Mouse (Mus musculus) midbrain, embryonic 14.5 days (tissue): ENCODE data around the gene Shisa8. TPM values are rescaled to one million over a fixed set of nuclear protein-coding genes. Genes with fewer than 3 reads are reported as not detected.
"Not testable (repeated sequence)": the region's sequence is repeated elsewhere in the genome, so short reads cannot be mapped to it uniquely, and the experiment has no call there.

Experiments used
- ATAC-seq: fragments of 200-750 bp; cut with Nextera tagmentation; 2 replicates; pipeline ENCODE4 v1.8.0; 2017; ENCODE audit warnings: moderate number of reproducible peaks, moderate library complexity; ENCODE audit not compliant: low FRiP score, low TSS enrichment
- DNase-seq: peaks from one replicate; pipeline ENCODE4 v3.0.0-alpha.2; 2015
- H3K27ac ChIP-seq: fragments of 300-500 bp; sonication (generic); replicated peaks from 2 replicates; pipeline ENCODE4 v1.5.1; 2014; ENCODE audit warnings: mild to moderate bottlenecking, low read depth, low read length, moderate library complexity
- H3K27me3 ChIP-seq: fragments of 300-500 bp; sonication (generic); 2 replicates; pipeline ENCODE4 v1.6.1; 2014; ENCODE audit warnings: low read length, control low read depth, mixed read lengths; ENCODE audit not compliant: control insufficient read depth, insufficient read depth
- H3K36me3 ChIP-seq: fragments of 300-500 bp; sonication (generic); 2 replicates; pipeline ENCODE4 v1.6.1; 2014; ENCODE audit warnings: low read length, control low read depth; ENCODE audit not compliant: control insufficient read depth, insufficient read depth
- H3K4me1 ChIP-seq: fragments of 300-500 bp; sonication (generic); 2 replicates; pipeline ENCODE4 v1.6.1; 2014; ENCODE audit warnings: mild to moderate bottlenecking, antibody characterized with exemption, low read length, control low read depth; ENCODE audit not compliant: control insufficient read depth, insufficient read depth
- H3K4me2 ChIP-seq: fragments of 300-500 bp; sonication (generic); 2 replicates; pipeline ENCODE4 v1.6.1; 2014; ENCODE audit warnings: mild to moderate bottlenecking, low read length, moderate library complexity
- H3K4me3 ChIP-seq: fragments of 300-500 bp; sonication (generic); replicated peaks from 2 replicates; pipeline ENCODE4 v1.5.1; 2014; ENCODE audit warnings: low read depth, low read length
- H3K9ac ChIP-seq: fragments of 300-500 bp; sonication (generic); replicated peaks from 2 replicates; pipeline ENCODE4 v1.6.1; 2014; ENCODE audit warnings: mild to moderate bottlenecking, low read length, moderate library complexity
- H3K9me3 ChIP-seq: fragments of 300-500 bp; sonication (generic); 2 replicates; pipeline ENCODE4 v1.6.1; 2016; ENCODE audit warnings: low read length, control low read depth, mixed read lengths; ENCODE audit not compliant: control insufficient read depth
- WGBS: fragments of 180-500 bp; shearing (Covaris S2); extraction: QIAGEN DNeasy Blood & Tissue Kit; methylation state at CpG from one replicate; pipeline ENCODE4 v1.1.7; 2014; 5-methylcytosine and 5-hydroxymethylcytosine counted together
- polyA plus RNA-seq: library from polyadenylated mRNA; unstranded; fragments of >200 nt; fragmentation: Nextera tagmentation; extraction: Ambion mirVana; gene quantifications from 2 replicates; pipeline ENCODE4 v1.2.1, GENCODE M21; 2014

Shisa8 gene
- 0.70 and 1.5 TPM in 2 replicates for polyA plus RNA-seq

DNA sequence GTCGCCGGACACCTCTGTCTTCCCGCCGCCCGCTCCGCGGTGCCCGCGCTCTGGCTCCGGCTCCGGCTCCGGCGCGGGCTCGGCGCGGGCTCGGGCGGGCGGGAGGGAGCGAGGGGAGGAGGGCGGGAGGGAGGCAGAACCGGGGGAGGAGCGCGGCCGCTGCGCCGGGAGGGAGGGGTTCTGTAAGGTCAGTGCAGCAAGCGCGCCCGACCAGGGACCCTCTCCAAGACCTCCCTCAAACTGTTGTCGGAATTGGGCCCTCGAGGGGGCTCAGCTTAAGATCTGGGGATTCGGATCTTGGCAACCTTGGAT, at the start of gene Shisa8:
Gene Shisa8 (minus strand): TSS at position 64 of the 312 bp plus-strand sequence.
- H3K36me3 ChIP-seq: no peaks in the 10 kb centered on the region
- H3K9me3 ChIP-seq: no peaks in the 10 kb centered on the region
- H3K27ac ChIP-seq: no peak within 1 kb of the TSS
- H3K4me3 ChIP-seq: peak within 1 kb of the TSS; percentile 40
- peak within 1 kb of the TSS; percentile 46; the same call in 1 of the 2 replicates for H3K9ac ChIP-seq
- 0 out of 2 replicates have a peak, but pooled peaks cover 19% of the 10 kb centered on the region for H3K4me1 ChIP-seq
- peaks cover 67% of the 10 kb centered on the region for H3K27me3 ChIP-seq
- ATAC-seq (no peak), DNase-seq (peak; percentile 51)
- peak within 1 kb of the TSS; percentile 65 for H3K4me2 ChIP-seq
- WGBS: under 1% methylated on average over 34 of the region's 34 CpGs

DNA sequence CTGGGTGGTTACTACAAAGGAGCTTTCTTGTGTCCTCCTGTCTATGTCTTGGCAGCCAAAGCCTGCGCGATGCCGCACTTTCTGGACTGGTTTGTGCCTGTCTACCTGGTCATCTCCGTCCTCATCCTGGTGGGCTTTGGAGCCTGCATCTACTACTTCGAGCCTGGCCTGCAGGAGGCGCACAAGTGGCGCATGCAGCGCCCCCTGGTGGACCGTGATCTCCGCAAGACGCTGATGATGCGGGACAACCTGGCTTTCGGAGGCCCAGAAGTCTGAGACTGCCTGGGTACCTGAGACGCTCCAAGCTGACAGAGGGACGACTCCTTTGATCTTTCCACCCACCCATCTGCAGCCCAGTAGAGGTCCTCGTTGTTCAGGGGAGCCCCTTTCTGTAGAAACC, 46.9 kb upstream of the Shisa8 start:
- Histone ChIP-seq H3K9ac (no peak overlapping the region), H3K9me3 (no peaks in the 10 kb centered on the region), H3K4me2 (no peak overlapping the region), H3K36me3 (peaks cover 2% of the 10 kb centered on the region; the same call in 1 of the 2 replicates), H3K27me3 (no peaks in the 10 kb centered on the region), H3K27ac (no peak overlapping the region), H3K4me1 (peaks cover 28% of the 10 kb centered on the region), H3K4me3 (no peak overlapping the region)
- WGBS: 12% methylated on average over 16 of the region's 16 CpGs
- ATAC-seq: no peak
- peak; percentile 78 for DNase-seq

DNA sequence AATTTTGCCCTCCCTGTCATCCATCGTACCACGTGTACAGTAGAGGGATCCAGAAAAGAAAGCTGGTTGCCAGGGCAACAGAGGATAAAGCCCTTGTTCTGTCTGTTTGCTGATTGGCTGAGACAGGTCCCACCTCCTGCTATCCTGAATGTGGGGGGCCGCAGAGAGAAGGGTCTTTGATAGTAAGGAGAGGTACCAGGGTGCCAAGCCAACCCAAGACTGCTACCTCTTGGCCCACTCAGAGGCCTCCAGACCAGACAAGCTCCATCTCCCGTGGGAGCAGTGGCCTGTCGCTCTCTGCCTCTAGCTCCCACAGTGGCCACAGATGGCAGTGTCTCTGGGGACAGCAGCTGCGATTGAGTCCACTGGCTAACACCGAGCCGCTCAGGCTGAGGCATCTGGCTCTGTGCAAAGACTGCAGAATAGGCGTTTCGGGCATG, 43.3 kb upstream of the Shisa8 start:
- 1% methylated on average over 10 of the region's 10 CpGs for WGBS
- Histone ChIP-seq H3K27me3 (no peaks in the 10 kb centered on the region), H3K9ac (peak overlapping the region; percentile 70), H3K4me2 (peak overlapping the region; percentile 61), H3K9me3 (no peaks in the 10 kb centered on the region), H3K4me3 (peak overlapping the region; percentile 53), H3K27ac (peak overlapping the region; percentile 90), H3K36me3 (peaks cover 2% of the 10 kb centered on the region; the same call in 1 of the 2 replicates), H3K4me1 (peaks cover 28% of the 10 kb centered on the region)
- DNase-seq (peak; percentile 94), ATAC-seq (peak; percentile 93)

DNA sequence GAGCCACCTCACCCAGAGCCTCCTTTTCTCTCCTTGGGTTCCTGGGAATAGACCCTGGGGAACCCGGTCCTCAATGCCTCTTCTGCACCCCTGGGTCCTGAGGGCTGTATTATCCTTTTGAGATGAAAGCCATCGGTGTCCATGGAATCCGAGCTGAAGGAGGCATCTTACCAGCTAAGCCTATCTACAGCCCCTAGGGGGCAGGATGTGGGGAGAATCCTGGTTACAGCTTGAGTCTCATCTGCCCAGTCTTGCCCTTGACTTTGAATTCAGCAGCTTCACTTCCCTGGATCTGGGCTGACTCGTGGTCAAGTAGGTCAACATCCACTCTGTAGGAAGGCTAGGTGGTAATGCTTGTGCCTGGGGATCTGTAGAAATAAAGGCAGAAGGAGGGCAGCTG, 42.6 kb upstream of the Shisa8 start:
- Histone ChIP-seq H3K27me3 (no peaks in the 10 kb centered on the region), H3K4me3 (peak overlapping the region; percentile 53; the same call in 1 of the 2 replicates)
- 47% methylated on average over 4 of the region's 4 CpGs for WGBS

DNA sequence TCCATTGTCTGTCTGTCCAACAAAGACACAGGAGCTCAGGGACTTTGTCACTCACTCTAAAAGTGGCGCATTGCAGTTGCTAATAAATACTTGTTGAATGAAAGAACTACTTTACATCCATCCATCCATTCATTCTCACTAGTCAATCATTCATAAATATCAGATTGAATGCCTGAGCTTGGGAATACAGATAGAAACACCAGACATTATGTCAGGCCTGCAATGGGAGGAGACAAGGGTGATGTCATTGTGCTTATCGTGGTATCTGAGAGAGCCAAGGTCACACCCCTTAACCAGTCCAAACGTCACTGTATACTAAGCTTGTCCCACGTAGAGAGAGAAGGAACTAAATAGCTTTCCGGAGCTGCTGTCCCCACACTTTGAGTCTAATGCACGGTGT, 39.5 kb upstream of the Shisa8 start, which contains the start of gene 1500009C09Rik:
Gene 1500009C09Rik (plus strand): TSS at position 301 of the 400 bp plus-strand sequence.
- 92% methylated on average over 6 of the region's 6 CpGs for WGBS
- no peak for DNase-seq

More for the DNA sequence above, 42.6 kb upstream of the Shisa8 start:
- Histone ChIP-seq H3K36me3 (no peaks in the 10 kb centered on the region), H3K9me3 (no peaks in the 10 kb centered on the region), H3K4me1 (peaks cover 28% of the 10 kb centered on the region), H3K4me2 (peak overlapping the region; percentile 61), H3K27ac (peak overlapping the region; percentile 90), H3K9ac (no peak overlapping the region)
- ATAC-seq: no peak
- DNase-seq: peak; percentile 60

DNA sequence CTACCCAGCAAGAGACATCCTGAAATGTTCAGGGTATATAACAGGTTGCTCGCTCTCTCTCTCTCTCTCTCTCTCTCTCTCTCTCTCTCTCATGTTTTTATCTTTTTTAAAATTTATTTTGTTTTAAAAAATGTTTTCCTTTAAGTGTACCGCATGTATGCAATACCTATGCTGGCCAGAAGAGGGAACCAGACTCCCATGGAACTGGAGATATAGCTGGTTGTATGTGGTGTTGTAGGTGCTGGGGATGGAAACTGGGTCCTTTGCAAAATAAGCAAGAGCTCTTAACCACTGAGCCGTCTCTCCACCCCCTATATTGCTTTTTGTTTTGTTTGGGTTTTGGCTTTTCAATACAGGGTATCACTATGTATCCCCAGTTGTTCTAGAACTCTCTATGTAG, 39.0 kb upstream of the Shisa8 start:
- H3K4me3 ChIP-seq: no peak overlapping the region
- H3K4me2 ChIP-seq: no peak overlapping the region
- 98% methylated on average over 3 of the region's 3 CpGs for WGBS

More for the DNA sequence above, 39.5 kb upstream of the Shisa8 start, which contains the start of gene 1500009C09Rik:
- Histone ChIP-seq H3K4me2 (no peak within 1 kb of the TSS), H3K9ac (no peak within 1 kb of the TSS), H3K4me3 (no peak within 1 kb of the TSS), H3K27ac (no peak within 1 kb of the TSS), H3K9me3 (no peaks in the 10 kb centered on the region), H3K36me3 (no peaks in the 10 kb centered on the region), H3K27me3 (no peaks in the 10 kb centered on the region), H3K4me1 (peaks cover 23% of the 10 kb centered on the region)
- ATAC-seq: no peak

DNA sequence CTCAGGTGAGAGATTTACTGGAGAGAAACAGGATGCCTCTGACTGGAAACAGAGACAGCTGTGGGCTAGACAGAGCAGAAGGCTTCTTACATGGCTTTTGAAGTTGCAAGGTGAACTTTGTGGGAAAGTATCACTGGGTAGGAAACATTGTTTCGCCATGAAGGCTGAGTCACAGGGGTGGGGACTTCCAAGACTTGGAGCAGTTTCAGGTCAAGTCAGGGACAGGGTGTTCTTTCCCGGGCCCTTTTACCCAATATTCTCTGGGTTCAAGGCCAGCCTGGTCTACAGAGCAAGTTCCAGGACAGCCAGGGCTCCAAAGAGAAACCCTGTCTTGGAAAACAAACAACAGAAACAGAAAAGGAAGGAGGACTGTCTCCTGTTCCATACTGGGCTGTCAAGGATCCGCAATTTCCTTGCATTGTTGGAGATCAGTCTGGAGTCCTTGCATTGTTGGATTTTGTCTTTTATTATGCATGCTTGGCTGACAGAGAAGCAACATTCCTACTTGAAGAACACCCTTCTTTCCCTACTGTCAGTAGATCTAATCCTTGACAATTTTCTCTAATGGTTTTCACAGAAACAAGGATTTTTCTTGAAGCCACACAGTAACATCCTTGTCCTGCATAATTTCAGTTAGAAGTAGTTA, 34.6 kb upstream of the Shisa8 start:
- Histone ChIP-seq H3K4me1 (peaks cover 5% of the 10 kb centered on the region; the same call in 1 of the 2 replicates), H3K36me3 (no peaks in the 10 kb centered on the region), H3K27me3 (no peaks in the 10 kb centered on the region), H3K4me3 (no peak overlapping the region), H3K27ac (no peak overlapping the region), H3K9me3 (no peaks in the 10 kb centered on the region), H3K4me2 (no peak overlapping the region), H3K9ac (no peak overlapping the region)
- ATAC-seq: no peak
- WGBS: 84% methylated on average over 3 of the region's 3 CpGs
- no peak for DNase-seq

More for the DNA sequence above, 39.0 kb upstream of the Shisa8 start:
- no peak overlapping the region for H3K9ac ChIP-seq
- H3K4me1 ChIP-seq: peaks cover 18% of the 10 kb centered on the region
- no peak overlapping the region for H3K27ac ChIP-seq
- no peak for DNase-seq
- no peaks in the 10 kb centered on the region for H3K36me3 ChIP-seq
- no peaks in the 10 kb centered on the region for H3K27me3 ChIP-seq
- ATAC-seq: no peak
- no peaks in the 10 kb centered on the region for H3K9me3 ChIP-seq

DNA sequence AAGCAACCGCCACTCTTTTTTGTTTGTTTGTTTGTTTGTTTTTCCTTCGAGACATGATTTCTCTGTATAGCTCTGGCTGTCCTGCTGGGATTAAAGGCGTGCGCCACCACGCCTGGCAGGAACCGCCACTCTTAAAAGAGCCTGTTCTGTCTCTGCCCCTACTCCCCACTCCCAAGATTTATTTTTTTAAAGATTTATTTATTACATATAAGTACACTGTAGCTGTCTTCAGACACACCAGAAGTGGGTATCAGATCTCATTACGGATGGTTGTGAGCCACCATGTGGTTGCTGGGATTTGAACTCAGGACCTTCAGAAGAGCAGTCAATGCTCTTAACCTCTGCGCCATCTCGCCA, 32.2 kb upstream of the Shisa8 start:
- not testable (repeated sequence) for ATAC-seq, H3K9me3 ChIP-seq, H3K4me1 ChIP-seq, H3K27me3 ChIP-seq, H3K9ac ChIP-seq, H3K36me3 ChIP-seq, DNase-seq
- 25% methylated on average over 9 of the region's 9 CpGs for WGBS
- H3K4me3 ChIP-seq: peak overlapping the region; percentile 73
- H3K27ac ChIP-seq: 0 out of 2 replicates have a peak overlapping the region, but pooled peaks have one; percentile 46
- peak overlapping the region; percentile 77 for H3K4me2 ChIP-seq
